Mouse (Mus musculus) erythroid progenitor cell, adult 5-6 weeks (primary cell): Measurements from ENCODE around the gene Lifr. TPM values are rescaled to one million over a fixed set of nuclear protein-coding genes. Genes with fewer than 3 reads are reported as not detected.

Experiments used
- ATAC-seq: replicated peaks from 2 replicates; pipeline ENCODE4 v1.8.0; 2016; ENCODE audit warnings: moderate number of reproducible peaks, mild to moderate bottlenecking, moderate TSS enrichment, inconsistent platforms; ENCODE audit not compliant: poor library complexity, low FRiP score, severe bottlenecking
- total RNA-seq, 2 experiments: library from RNA; stranded (forward) in 1 of 2; stranded (reverse) in 1 of 2; fragments of 150-400 nt in 1 of 2; fragments of 186-747, 209-891 nt in 1 of 2; gene quantifications; 2 replicates each; pipeline versions ENCODE4 v1.2.3 to v1.2.4; 2015 to 2017; ENCODE audit warnings: low replicate concordance in 2 of 2

Lifr gene
- total RNA-seq, 2 experiments from 2014 or later: 1.7 to 2.2 TPM

DNA sequence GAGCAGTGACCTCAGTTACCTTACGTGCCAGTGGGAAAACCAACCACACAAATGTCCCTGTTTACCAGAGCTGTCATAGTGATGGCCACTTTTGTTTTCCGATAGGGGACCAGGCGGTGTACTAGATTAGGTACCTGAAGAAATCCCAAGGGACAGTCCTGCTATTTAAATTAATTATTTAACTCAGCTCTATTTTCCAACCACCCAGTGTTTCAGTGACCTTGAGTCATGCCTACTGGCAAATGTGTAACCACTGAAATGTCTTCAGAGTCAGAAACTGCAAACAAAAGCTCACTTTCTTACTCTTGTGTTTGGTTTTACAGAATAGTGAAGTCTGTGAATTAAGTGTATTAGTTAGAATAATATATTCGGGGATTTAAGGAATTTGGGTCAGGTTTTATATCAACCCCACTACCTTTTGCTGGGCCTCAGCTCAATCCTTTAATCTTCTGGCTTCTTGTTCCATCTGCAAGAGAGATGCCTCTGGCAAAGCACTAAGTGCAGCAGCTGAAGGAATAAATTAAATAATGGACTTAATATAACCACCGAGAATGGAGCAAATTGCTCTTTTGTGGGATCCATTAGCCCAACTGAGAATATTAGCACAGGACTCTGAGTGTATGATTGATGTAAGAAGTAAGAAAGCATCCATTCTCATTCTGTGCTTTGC, 33.5 kb downstream of the Lifr start:
- no peak for ATAC-seq

DNA sequence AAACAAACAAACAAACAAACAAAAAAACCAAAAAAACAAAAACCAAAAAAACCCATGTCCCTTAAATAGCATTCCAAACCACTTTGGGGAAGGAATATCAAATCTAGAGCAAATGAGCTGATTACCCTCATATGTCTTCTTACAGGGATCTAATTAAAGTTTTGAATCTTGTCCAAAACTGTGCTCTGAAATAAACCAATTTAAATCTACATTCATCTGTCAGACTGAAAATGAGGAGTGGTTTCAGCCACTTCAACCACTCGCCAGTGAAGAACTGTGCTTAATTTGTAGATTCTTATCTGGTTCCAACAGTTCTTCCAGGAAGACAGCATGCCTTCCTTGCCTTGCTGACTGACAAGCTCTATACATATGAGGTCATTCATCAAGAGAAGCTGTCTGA, 35.8 kb downstream of the Lifr start:
- no peak for ATAC-seq

DNA sequence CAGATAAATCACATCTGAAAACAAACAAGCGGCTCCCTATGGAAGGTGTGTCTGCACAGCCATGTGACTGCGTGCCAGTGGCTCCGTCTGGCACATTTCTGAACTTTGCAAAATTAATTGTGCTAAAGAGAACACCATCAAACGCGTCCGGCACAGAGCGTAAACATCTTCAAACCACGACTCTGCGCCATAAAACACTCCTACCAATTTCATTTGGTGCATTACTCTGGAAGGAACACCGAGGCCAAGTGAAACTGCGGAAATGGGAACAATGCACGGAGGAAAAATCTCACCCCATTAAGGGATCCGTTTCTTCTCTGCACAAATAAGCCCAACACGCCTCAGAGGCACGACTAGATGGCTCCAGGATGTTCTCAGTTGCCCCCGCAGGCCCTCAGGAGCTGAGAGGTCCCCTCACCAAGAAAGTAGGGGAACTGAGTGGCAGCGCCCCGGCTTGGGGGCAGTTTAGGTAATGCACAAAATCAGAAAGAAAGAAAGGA, 38.3 kb downstream of the Lifr start:
- no peak for ATAC-seq

DNA sequence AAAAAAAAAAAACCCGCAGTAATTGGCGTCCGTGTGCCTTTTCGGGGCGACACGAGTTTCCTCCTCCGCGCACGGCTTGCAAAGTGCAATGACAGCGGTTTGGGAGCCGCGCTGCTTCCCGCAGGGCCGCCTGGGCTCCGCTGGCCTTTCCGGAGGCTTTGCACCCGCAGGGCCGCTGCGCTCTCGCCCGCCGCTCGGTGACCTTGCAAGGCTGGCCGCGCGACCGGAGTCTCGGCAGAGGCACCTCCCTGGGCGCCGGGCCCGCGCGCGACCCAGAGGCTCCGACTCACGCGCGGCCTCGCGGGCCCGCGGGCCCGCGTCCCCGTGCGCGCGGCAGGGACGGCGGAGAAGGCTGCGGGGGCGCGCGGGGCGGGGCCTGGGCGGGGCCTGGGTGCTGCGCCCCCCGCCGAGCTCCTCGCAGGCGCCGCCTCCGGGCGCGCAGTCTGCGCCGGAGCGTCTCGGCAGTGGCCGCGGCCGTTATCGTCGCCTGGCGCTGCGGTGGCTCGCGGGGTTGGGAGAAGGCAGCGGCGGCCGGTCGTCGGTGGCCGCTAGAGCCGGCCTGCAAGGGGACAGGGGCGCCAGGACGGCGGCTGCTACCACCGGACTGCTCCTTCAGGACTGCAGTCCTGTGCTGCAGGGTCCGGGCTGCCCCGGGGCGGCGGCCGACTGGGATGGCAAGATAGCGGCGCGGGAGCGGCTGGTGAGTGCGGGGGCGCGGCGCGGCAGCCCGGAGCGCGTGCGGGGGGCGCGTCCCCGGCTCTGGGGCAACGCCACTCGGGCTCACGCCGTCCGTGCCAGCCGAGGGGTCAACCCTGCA, 38.9 kb downstream of the Lifr start:
- ATAC-seq: no peak

DNA sequence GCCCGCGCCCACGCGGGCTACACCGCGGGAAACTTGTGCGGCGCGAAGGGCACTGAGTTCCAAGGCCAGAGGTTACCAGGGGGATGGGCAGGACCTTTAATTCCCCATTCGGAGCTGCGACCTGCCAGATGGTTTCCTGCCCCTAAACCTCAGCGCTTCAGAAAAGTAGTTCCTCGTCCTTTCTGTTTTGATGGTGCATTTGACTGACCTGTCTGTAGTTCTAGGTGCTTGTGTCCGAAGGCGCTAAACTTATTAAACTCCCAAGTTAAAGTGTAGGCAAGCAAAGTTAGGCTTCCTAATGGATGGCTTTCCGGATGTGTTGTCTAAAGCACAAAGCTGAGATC, 39.5 kb downstream of the Lifr start:
- ATAC-seq: no peak

DNA sequence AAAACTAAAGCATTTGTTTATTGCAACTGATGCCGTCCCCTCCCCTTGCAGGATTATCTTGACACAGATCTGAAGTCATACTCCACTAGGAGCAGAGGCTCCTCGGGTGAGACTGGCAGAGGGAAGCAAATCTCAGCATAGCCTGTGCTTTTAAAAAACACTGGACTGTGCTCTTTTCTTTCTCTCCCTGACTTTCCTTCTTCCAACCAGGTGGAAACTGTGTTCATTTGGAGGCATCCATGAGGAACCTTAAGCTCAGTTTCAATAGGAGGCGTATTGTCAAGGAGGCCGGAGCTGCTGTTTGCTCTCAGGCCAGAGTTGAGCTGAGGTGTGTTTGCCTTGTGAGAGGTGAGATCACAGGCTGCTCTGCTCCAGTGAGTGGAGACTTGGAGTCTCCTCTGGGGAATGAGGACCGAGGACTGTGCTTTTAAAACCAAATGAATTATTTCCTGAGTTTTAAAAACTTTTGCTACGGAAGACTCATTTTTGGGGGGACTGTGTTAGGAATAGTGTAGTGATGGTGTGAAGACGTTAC, 40.3 kb downstream of the Lifr start:
- ATAC-seq: no peak

DNA sequence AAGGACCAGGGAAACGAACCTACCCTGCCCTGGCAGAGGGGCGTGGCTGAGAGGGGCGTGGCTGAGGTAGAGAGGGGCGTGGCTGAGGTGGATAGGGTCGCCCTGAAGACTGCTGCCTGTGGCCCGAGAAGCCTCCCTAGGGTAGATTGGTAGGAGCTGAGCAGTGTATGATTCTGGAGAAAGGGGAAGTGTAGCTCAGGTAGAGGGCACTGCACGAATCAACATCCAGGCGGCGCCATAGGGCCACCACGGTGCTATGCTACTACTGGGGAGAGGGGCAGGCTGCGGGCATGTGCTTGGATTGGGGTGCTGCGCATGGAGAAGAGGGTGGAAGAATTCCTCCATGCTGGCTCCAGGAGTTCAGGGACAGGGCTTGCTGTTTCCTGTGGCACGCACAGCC, 42.3 kb downstream of the Lifr start:
- ATAC-seq: no peak

DNA sequence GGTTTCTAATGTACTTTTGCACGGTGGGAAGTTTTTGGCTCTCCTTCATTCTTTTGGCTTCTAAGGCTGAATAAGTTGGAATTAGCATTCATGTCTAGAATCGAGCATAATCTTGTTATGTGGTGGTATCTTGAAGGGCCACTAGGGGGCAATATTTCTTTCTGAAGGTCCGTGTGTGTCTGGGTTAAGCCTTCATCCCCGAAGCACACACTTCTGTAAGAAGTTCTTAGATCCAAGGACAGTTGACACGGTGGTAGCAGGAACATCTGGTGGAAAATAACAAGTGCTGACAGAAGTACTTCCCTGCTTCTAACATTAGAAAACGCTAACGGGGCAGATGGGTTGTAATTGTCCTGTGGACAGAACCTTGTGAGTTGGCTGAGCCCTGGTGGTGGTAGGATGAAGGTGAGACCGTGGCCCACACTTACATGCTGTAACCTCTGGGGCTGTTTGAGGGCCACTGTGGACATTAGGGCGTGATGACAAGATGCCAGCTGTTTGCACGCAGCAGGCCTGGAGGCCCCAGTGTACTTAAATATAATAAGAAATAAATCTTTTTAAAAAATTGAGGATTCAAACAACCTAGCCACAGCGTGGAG, 44.1 kb downstream of the Lifr start:
- ATAC-seq: no peak

DNA sequence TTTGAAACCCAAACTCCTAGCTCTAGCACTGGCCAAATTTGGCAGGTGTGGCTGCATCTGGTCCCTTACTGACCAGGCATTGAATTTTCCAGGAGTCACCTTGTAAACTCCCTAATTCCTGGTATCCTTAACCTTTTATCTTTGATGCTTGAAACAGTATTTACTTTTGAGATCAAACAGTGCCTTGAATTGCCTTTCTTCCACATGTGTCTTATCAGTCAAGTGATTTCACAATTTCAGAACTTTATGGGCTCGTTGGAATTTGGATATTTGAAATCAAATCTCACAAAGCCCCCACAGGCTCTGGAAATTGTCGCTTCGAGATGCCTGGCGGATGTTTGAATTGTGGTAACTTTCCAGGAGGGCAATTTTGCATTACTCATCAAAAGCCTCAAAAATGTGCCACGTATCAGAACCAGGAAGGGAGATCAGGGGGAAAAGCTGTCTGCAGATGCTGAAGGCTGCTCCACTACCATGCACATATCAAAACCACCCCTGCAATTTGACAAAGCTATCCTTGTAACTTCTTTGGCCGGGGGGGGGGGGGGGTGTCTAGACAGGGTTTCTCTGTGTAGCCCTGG, 45.7 kb downstream of the Lifr start:
- ATAC-seq: no peak

DNA sequence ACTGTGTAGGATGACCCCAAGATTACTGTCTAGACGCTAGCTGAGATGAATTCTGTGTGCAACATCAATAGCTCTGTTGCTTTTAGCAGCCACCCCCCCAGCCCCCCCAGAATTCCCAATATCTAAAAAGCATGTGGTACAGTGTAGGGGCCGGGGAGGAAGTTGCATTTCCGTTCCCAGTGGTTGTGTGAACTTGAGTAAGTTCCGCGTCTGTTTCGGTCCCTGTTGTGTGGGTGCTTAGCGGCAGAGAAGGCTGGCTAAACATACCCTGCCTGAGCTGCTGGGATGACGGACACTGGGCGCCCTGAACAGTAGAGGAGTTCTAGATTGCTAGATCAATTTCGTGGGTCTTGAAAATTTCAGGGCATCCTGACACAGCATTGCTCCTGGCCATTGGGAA, 46.5 kb downstream of the Lifr start:
- no peak for ATAC-seq

DNA sequence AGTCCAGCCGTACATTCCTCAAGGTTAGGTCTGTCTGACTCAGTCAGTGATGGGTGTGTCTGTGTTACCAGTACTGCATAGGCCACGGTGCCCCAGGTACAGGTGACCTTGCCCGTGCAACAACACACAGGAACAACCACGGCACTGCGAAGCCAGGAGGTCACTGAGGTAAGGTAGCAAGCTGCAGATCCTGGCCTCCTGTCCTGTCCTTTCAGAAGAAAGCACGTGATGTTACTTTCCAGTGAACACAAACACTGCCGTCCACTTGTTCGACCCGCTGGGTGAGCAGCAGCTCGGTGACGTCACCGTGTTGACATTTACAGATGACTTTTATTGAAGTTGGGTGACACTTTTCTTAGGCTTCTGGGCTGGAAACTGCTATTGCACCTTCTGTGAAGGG, 47.2 kb downstream of the Lifr start:
- ATAC-seq: no peak

DNA sequence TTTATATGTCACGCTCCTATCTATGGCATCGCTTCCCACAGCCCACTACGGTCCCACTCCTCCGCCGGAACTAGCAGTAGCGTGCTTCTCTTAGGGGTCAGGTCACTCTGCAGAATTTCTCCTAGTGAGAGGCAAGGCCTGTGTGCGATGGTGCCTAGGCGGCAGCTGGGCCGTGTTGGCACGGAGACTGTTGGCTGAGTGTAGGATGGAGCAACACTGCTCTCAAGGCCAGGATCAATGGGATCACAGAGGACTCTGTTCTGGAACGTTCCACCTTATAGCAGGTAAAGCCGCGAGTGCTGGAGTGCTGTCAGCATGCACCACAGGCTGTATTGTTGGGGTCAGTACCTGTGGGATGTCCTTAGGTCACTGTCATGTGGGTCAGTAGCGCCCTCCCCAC, 48.1 kb downstream of the Lifr start:
- ATAC-seq: no peak

DNA sequence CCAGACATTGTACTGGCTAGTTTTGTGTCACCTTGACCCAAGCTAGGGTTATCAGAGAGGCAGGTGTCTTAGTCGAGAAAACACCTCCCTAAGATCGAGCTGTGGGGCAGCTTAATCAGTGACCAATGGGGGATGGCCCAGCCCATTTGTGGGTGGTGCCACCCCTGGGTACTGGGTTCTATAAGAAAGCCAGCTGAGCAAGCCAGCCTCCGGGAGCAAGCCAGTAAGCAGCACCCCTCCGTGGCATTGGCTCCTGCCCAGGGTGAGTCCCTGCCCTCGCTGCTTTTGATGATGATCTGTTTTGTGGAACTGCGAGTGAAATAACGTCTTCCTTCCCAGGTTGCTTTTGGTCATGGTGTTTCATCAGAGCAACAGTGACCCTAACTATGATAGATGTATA, 49.9 kb downstream of the Lifr start:
- ATAC-seq: no peak

DNA sequence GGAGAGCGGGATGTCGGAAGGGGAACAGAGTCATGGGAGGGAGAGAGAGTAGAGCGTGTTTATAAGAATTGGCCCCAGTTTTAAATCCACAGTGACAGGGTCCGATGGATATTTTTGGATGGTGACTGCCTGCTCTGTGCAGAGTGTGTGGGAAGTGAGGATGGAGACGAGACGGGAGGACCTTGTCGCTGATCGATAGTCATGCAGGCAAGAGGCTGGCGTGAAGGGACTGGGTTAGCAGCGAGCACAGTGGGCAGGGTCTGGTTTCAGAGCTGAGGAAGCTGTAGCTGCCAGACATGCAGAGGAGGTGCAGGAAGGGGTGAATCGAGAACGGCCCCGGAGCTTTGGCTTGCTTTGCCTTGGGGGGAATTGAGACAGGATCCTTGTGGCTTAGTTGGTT, 50.8 kb downstream of the Lifr start:
- no peak for ATAC-seq

DNA sequence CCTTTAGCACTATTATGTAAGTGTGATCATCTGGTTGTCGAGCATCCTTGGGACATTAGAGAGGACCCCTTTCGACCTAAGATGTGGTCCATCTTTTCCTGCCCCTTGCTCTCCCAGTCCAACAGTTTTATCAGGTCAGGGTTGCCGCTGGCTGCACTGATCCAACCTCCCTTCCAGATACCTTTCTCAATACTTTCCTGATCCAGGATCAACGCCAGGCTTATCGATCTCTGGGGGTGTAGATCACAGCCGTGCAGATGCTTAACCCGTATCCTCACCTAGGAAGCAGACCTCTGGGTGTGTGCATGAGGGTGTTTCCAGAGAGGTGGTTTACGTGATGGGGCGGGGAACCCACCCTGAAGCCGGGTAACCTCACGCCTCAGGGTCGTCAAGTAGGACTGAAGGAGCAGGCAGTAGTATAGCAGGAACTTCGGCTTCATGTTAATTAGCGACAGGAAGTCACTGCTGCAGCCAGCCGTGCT, 53.3 kb downstream of the Lifr start:
- no peak for ATAC-seq

DNA sequence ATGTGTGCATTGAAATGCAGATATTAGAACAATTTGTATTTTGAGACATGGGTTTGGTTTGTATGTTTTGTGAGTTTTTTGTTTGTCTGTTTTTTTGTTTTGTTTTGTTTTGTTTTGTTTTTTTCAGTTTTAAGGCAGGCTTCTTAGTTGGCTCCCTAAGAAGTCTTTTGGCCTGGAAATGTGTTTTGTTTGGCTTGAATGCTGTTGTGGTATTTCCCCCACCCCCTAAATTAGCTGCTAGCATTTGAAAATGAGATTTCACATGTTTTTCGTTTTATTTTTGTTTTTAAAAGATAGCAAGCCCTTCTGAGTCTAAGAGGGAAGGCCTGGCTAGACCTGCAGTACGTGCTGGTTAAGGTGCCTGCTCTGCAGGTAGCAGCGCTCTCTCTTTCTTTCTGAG, 54.1 kb downstream of the Lifr start:
- no peak for ATAC-seq

DNA sequence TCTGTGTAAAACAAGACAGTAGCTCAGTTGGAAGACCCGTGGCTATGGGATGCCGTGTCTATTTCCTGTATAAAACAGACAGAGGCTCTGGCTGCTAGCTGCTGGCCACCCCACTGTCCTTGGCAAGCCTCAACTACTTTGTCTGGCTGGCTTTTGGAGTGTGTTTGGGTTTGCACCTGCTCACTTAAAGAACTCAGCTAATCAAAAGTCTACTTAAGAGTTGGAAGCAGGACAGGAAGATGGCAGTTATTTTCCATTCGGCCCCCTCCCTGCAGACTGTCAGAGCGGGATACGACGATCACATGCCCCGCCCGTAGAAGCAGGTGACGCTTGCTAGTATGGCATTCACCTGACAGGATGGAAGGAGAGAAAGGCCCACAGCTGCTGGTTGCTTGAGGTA, 54.5 kb downstream of the Lifr start:
- ATAC-seq: no peak

DNA sequence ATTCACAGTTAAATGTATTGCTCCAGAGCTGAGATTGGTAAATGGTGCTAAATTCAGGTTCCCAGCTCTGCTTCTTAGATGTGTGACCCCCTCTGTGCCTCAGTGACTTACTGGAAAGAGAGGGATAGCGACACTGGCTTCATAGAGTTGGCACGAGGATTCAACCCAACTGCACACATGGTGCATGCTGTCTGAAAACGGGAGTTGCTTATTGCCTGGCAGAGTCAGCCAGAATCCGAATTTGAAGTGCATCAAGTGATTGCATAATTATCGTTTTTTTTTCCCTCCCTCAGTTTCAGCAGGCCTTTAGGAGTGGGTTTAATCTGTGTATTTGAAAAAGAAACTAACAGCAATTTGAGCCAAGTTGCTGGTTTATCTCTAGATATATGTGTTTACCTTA, 55.1 kb downstream of the Lifr start:
- no peak for ATAC-seq

DNA sequence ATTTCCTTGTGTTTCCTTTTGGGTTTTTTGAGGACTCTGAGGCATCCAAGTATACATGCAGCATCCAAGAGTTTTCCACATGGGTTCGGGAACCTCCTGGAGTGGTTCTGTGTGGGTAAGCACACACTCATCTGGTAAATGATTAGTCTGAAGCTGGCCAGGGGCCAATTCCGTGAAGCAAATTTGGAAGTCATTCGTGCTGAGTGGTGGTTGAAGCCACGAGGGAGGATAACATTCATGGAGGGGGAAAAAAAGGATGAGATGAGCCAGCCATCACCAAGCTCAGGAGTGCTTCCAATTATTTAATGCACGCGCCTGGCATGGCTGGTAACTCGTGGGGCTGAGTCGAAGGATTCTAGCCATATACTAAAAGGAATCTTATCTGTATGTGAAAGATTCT, 56.1 kb downstream of the Lifr start:
- no peak for ATAC-seq

DNA sequence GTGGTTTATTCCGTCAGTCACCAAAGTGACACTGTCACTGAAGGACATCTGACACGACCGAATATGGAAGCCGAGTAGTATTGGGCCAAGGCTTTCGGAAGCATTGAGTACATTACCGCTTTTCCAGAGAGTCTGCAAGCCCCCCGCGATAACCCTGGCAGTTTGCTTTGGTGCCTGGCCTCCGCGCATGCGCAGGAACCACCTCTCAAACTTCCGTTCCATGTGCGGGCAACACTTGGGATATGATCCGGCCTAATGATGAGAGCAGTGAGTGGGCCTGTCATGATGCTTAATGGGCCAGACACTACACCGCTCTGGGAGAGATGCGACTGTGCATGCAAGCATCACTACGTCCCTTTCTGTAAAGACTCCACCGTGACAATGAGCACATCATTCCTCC, 59.4 kb downstream of the Lifr start:
- no peak for ATAC-seq
